Mouse (Mus musculus) embryonic fibroblast, embryonic 13.5 days (primary cell): ENCODE measurements at regions not wholly inside any gene's neighbourhood (a gene's known extent, or its start where the extent isn't known, plus 50 kb on each side); places are given as distances from the start of the nearest gene placed in this dataset.

Source experiments
- CTCF ChIP-seq: IDR thresholded peaks from 2 replicates; pipeline ENCODE4 v1.5.1; 2011; ENCODE audit warnings: mild to moderate bottlenecking, control low read depth, low read length, moderate library complexity, borderline replicate concordance; ENCODE audit not compliant: insufficient read depth
- POLR2A ChIP-seq: IDR thresholded peaks from 2 replicates; pipeline ENCODE4 v1.6.1; 2011; ENCODE audit warnings: low read depth, mild to moderate bottlenecking, control low read depth, low read length, moderate library complexity

- TF ChIP-seq CTCF (no peak), POLR2A (no peak)
Observed at GRCm38 (mm10) chr11:45140490-45140889, 523.4 kb downstream of the Ebf1 start.
